Mouse (Mus musculus) mesoderm, embryonic 11.5 days (tissue): Measurements from ENCODE around the gene Mat2a.
"Not testable (repeated sequence)": the region's sequence is repeated elsewhere in the genome, so short reads cannot be mapped to it uniquely, and the experiment has no call there.

Experiments
- DNase-seq: peaks from one replicate; pipeline ENCODE4 v3.0.0-alpha.2; 2012; ENCODE audit warnings: low read depth, low spot score

The Mat2a gene

GRCm38 (mm10) chr6:72439355-72440185 is at the start of gene Mat2a:
Gene Mat2a (minus strand): TSS chr6:72439558.
- peak; percentile 93 for DNase-seq

DNA sequence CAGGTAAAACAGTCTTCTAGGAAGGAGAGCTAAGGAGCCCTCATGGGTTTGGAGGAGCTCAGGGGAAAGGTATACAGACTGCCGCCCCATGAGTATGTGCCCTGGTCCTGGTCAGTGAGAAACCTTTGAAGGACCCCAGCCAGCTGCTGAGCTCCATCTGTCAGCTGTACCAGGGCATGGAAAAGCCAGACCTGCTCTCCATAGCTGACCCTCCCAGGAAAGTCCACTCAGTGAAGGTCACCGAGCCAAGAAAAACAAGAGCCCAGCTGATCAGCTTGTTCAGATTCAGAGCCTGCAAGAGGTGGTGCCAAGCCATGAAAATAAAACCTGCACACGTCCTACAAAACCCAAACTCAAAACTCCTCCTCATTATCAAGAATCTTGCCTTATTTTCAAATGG is 49.5 kb upstream of the Mat2a start:
- no peak for DNase-seq

DNA sequence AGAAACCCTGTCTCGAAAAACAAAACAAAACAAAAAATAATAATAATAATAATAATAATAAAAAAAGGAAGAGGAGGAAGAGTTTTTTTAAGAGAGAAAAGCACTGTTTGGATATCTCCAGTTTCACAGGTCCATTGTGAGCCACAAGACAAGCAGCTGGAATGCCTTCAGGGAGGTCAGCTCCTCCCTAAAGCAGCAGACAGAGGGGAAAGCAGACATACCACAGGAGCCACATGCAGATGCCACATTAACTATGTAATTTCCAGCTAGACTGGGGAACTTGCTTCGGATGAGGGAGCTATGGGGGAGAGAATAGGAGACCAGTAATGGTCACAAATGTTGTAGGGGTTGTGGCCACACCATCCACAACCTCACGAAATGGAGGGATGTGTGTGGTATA is 47.9 kb upstream of the Mat2a start:
- DNase-seq: no peak

DNA sequence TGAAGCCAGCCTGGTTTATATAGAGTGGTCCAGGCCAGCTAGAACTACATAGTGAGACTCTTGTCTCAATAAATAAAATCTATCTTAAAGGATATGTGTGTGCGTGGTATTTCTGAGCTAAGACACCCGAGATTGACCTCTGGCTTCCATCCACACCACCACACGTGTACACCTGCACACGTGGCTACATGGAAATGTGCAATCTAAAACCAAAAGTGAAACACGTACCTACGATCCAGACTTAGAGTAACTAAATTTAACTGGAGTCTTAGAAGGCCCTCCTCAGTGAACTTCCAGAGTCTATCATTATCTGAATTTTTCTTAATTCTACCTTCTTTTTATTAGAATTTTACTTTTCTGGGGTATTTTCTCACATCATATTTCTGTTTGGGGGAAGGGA is 46.9 kb upstream of the Mat2a start:
- DNase-seq: no peak

DNA sequence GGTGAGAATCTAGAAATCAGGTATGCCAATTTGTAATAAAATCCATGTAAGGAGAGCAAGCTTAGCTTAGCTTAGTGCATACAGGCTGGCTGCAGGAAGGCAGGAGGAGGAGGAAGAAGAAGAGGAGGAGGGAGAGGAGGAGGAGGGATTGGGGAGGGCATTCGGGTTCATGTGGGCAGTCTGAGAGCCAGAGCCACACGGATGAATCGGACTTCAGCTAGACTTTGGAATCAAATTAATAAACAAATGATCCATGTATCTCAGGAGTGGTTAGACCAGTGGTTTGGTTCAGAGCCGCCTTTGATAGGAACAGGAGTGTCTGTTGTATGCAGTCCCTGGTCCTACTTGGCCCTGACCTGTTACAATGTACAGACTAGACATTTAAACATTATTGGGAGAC is 45.5 kb upstream of the Mat2a start:
- no peak for DNase-seq

DNA sequence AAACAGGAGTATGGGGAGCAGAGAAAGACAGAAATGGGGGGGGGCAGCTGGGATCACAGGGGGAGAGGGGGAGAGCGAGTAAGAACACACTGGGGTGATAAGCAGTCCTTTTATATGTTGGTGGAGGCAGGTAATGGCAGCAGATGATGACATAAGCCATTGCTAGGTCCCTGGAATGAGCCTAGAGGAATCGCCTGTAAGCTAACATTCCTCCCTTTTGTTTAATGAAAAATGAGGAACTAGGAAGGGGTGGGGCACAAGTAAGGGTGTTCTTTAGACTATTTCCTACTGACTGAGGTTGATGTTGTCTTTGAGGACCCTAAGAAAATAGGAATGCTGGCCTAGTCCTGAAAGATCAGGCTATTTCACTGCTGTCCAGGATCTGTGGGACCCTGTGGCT is 42.8 kb upstream of the Mat2a start:
- DNase-seq: no peak

DNA sequence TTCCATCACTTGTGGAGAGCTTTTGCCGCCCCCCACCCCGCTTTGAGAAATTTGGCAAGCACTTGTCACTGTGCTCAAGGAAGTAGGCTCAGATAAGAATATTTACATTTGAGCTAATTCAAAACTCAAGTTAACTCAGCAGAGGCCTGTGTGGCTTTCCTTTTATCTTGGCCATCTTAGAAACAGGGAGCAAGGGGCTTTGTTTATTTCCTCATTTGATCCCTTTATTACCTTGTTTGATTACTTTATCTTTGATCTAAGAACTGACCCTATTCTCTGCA is 41.0 kb upstream of the Mat2a start:
- no peak for DNase-seq

DNA sequence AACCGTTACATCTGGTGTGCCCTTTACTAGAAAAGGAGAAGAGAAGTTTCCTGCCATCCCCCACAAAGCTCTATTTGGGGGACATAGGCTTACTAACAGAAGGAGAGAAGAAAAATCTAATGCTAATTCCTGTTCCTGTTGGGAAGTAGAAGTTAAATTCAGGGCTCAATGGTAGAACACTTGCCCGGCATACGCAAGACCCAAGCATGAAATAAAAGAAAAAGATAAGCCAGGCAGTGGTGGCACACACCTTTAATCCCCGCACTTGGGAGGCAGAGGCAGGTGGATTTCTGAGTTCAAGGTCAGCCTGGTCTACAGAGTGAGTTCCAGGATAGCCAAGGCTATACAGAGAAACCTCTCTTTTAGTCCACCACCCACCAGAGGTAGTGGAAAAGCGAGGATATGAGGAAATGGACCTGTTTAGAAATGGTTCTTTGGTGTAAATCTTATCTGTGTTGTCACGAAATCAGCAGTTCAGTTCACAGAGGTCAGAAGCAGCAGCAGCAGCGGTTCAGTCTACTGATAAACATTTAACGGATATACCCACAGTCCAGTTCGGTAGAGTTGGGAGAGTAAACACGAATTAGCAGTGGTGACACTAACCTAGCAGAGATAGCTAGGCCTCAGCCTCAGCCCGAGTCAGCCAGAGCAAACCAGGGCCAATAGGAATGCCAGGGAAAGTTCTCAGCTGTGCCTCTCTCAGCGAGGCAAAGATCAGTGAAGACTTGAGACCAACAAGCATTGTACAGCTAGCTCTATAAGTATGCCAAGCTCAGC is 40.5 kb upstream of the Mat2a start:
- no peak for DNase-seq

GRCm38 (mm10) chr6:72478691-72479090 is 39.3 kb upstream of the Mat2a start:
- DNase-seq: not testable (repeated sequence)

DNA sequence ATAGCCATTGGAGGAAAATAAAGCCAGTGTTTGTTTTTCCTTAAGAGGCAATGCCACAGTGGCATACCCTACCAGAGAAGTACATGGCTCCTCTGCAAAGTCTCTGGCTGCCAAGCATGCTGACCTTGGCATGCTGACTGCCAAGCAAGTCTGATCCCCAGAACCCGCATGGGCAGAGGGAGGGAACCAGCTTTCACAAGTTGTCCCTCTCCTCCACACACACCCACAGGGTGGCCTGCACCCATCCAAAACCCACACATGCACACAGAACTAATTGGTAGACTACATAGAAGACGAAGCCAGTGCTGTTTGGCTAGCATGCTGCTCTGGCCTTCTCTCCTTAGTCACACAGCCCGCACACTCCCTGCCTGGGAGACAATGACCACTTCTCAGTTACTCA is 38.3 kb upstream of the Mat2a start:
- DNase-seq: no peak

- DNase-seq: no peak
Measured at GRCm38 (mm10) chr6:72476836-72477235, 37.5 kb upstream of the Mat2a start.

DNA sequence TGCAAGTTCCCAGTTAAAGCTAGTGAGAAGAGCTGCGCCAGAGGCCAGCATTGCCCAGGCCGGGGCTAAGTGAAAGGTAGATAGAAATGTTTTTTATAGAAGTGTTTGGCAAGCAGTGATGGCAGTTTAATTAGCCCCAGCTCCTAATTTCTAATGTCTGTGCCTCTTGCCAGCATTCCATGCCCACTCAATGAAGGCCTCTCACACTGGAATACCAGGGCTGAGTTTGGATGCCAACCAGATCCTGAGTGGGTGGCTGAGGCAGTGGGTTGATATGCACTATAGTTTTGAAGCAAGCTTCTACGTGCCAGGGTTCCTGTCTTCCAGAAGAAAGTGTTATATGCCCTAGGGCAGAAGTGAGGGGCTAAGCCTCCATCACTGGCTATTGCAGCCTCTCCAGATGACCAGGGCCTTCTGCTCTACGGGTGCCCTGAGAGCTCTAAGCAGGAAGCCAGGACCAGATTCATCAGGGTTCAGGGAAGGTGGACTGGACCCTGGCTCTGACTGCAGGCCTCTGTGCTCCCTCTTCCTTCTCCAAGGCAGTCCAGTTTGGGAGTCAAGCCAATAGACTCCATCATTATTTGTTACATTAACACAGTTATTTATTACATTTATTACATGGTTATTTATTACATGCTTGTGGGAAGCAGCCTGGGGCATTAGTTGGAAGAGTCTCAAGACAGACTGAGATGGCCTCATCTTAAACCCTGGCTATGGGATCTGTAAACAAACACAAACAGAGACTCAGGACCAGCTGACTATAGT is 36.0 kb upstream of the Mat2a start:
- no peak for DNase-seq

DNA sequence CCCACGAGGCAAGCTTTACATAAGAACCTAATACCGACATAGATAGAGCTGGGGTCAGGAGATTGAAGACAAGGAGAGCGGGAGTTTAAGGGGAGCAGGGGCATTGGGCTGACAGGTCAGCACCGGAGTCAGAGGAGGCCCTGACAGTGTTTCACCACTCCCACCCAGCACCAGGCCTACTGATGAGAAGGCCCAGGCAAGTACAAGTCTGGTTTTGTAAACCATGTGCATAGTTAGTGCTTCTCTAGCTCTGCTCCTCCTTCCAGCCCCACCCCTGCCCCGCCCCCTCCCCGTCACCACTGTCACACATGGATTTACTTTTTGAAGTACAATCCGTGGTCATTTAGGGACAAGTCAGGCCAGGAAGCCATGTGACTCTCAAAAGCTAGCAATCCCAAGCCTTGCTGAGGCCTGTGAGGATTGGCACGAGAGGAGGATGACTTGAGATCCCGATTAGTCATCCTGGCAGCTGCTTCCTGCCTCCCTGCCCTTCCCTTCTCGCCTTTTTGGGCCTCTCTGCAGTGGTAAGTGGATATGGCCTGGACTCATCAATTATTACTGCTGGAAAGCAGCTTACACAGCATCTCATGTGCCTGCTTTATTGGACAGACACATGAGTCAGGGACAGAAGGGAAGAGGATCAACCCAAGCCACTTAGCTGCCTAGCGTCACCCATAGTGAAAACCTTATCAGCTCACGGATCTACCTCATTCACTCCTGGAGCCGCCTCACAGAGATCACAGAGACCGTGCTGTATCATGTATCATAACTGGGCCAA is 34.1 kb upstream of the Mat2a start:
- peak; percentile 47 for DNase-seq

DNA sequence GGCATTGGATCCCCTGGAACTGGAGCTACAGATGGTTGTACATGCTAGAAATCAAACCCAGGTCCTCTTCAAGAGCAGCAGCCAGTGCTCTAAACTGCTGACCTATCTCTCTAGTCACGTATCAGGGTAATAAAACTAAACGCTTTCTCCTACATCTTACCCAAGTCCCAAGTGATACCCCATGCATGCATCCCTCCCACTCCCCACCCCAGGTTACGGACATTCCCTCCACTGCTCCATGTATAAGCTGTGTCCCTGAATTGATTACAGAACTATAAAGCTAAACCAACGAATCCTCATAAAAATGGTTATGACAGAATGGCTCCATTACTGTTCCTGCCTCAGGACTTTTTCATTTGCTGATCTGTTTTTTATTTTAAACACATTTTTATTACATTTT is 26.8 kb upstream of the Mat2a start:
- no peak for DNase-seq

GRCm38 (mm10) chr6:72465361-72466157 is 26.2 kb upstream of the Mat2a start:
- DNase-seq: peak; percentile 34

- DNase-seq: not testable (repeated sequence)
Measured at GRCm38 (mm10) chr6:72462550-72463257, 23.3 kb upstream of the Mat2a start.

DNA sequence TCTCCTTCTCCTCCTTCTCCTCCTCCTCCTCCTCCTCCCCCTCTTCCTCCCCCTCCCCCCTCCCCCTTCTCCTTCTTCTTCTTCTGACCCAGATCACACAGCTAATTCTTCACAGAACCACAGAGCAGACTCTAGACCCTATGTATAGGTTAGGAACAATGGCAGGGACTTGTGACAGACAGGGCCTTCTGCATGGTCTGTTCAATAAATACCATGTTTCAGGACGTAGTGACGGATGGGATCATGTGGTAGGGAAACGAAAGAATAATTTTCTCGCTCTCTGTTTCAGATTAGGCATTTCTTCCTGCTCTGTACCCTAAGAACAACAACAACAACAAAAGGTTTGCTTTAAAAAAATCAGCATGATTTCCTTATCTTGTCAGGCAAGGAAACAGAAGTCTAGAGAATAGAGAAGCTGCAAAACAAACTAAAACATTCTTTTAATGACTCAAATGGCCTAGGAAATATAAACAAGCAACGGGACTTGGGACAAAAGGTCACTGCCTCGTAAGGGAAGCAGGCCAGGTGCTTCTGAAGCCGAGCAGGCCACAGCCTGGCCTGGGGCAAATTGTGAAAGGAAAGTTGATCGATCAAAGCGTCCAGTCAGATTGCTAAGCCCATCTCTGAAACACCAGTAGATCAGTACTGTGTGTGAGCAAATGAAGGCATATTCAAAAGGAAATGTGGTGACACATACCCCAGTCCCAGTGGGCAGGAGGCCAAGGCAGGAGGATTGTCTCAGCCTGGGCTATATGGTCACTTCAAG is 20.9 kb upstream of the Mat2a start:
- DNase-seq: no peak

DNA sequence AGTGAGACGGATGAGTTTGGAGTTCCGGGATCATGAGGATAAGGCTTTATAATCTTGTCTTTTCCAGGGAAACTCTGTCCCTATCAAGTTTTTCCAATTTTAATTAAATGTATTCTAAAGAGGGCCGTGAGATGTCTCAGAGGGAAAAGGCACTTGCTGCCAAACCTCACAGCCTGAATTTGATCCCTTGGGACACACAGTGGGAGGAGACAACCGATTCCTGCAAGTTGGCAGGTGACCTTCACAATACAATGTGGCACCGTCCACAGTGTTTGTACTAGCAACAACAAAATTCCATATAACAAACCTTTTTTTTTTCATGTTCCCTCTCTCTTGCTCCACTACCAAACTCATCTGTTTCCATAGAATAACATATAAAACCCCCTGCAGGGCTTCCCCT is 19.6 kb upstream of the Mat2a start:
- DNase-seq: no peak

DNA sequence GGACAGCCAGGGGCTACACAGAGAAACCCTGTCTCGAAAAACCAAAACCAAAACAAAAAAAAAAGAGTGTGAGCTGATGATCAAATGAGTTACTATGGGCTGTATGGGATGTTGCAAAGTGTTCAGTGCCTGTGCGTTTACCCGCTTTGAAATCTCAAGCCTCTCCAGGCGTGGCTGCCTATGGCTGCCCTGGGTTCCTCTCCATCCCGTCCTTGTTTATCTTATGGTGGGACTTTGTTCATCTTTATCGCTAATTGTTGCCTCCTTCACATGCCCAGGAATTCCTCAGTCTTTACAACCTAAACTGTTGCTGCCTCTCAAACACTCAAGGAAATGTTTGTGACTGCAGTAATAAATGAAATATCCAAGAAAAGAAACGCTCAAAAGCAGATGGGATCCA is 19.1 kb upstream of the Mat2a start:
- no peak for DNase-seq

GRCm38 (mm10) chr6:72456567-72456966 is 17.2 kb upstream of the Mat2a start:
- DNase-seq: no peak
